Mouse (Mus musculus) C2C12 (cell line): ENCODE results near the gene Edil3.

Experiments used
- CTCF ChIP-seq: IDR thresholded peaks from one replicate; pipeline ENCODE4 v1.5.1; 2011; ENCODE audit not compliant: control insufficient read depth, insufficient read depth, insufficient read length
- MYOD1 ChIP-seq: IDR thresholded peaks from one replicate; pipeline ENCODE4 v1.6.1; 2011; ENCODE audit warnings: low read depth; ENCODE audit not compliant: control insufficient read depth, insufficient read length
- MYOG ChIP-seq: IDR thresholded peaks from one replicate; pipeline ENCODE4 v1.6.1; 2011; ENCODE audit not compliant: control insufficient read depth, insufficient read length; ENCODE audit errors: extremely low read depth
- USF1 ChIP-seq: IDR thresholded peaks from one replicate; pipeline ENCODE4 v1.6.1; 2011; ENCODE audit warnings: low read depth, mild to moderate bottlenecking, control low read depth, moderate library complexity

- TF ChIP-seq CTCF (no peak), USF1 (no peak), MYOG (no peak), MYOD1 (no peak)
Measured at GRCm38 (mm10) chr13:89117551-89117950, 296.3 kb downstream of the Edil3 start.
